Mouse (Mus musculus): ENCODE measurements at regions not wholly inside any gene's neighbourhood (a gene's known extent, or its start where the extent isn't known, plus 50 kb on each side); places are given as distances from the start of the nearest gene placed in this dataset.

DNA sequence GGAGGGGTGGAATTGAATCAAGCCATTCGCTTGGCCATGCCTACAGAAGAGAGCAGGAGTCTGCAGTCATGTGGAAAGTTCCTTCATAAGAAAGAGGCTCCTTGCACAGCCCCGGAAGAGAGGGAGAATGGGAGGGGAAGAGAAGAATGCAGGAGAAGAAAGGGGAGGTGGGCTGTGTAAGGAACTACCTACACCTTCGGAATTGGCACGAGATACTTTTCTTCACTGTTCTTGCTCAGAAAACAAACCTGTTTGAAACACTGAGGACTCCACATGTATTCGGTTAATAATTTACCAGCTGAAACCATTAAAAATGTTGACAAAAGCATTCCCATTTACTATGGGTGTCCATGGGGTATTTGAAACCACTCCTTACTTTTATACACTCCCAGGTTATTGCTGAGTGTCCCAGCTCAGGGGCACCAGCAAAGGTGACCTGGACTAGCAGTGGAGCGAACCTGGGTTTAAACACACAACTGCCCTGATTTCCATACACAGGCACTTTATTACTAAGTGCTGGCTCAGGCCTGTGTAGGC lies 153.4 kb upstream of the Cited2 start:
- ATAC-seq (ENCODE audit: low FRiP score, low read depth), result no peak
- H3K4me1 ChIP-seq, result no peaks in the 10 kb centered on the region
- no peak overlapping the region for H3K9ac ChIP-seq (replicated peaks)
- H3K27ac ChIP-seq (replicated peaks), result no peak overlapping the region
- H3K9me3 ChIP-seq, result no peaks in the 10 kb centered on the region
- no peaks in the 10 kb centered on the region for H3K27me3 ChIP-seq
- 88% methylated on average over 6 of the region's 6 CpGs for WGBS
- H3K36me3 ChIP-seq, result no peaks in the 10 kb centered on the region
- H3K4me2 ChIP-seq (replicated peaks), result no peak overlapping the region
- no peak overlapping the region for H3K4me3 ChIP-seq

DNA sequence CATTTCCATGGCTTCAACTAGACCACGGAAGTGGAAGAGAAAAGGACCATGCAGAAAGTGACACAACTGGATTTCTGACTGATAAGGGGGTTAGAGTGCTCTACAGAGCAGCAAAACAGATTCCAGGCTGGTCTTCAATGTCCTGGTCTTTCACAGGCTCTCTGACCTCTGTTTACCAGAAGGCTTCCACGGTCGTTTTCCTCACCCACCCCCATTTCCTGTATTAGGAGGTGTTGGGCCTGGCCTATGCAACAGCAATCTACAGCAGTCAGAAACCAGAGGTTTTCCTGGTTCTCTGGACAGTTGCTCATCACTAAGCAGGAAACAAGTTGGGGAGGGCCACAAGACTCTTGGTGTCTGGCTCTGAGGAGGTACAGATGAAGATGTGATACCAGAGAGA lies 148.1 kb upstream of the Cited2 start:
- peaks cover 10% of the 10 kb centered on the region for H3K4me1 ChIP-seq
- no peak overlapping the region for H3K9ac ChIP-seq (replicated peaks)
- ATAC-seq (ENCODE audit: low FRiP score, low read depth), result no peak
- whole genome bisulfite sequencing, result 70% methylated on average over 3 of the region's 3 CpGs
- no peaks in the 10 kb centered on the region for H3K36me3 ChIP-seq
- no peak overlapping the region for H3K27ac ChIP-seq (replicated peaks)
- no peaks in the 10 kb centered on the region for H3K9me3 ChIP-seq
- no peak overlapping the region for H3K4me2 ChIP-seq (replicated peaks)
- H3K4me3 ChIP-seq, result no peak overlapping the region
- H3K27me3 ChIP-seq, result no peaks in the 10 kb centered on the region

DNA sequence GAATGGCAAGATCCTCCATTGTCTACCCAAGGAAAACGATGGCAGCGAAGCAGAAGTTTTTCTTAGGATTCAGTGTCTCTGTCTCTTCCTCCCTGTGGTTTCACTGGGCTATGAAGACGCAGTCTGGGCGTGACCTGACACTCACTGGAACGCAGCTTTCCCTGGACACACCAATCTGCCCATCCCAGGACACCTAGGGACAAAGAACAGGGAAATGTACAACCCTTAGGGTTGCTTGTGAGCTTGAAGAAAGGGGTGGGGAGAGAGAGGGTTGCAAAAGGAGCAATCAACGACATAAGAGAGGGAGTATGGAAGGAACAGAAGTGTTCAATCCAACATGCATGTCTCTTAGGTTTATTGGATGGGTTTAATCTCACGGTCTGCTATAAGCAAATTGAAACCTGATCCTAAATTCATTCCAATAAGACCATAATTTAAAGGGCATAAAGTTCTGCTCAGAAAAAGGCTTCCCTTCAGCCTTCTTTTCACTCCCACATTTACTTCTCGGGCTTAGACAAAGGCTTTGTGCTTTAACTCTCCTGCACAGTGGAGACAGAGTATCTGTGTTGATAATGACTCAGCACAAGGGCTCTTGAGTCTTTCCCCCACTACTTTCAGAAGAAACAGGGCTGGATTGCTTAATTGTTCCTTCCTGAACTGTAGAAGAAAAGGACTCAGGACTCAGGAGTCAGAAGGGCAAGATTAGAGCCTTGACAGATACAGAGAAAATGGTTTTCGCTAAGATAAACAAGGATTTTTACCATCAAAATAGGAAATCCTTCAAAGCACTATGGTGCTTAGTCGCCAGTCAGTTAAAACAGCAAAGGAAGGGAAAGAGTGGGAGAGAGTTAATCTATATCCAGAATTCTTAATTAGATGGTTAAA lies 147.3 kb upstream of the Cited2 start:
- ATAC-seq (ENCODE audit: low FRiP score, low read depth), result 0 out of 2 replicates have a peak, but pooled peaks have one; percentile 54
- WGBS, result 40% methylated on average over 10 of the region's 10 CpGs
- Histone ChIP-seq H3K4me1 (peaks cover 10% of the 10 kb centered on the region), H3K9ac (replicated peaks) (no peak overlapping the region), H3K4me3 (no peak overlapping the region), H3K4me2 (replicated peaks) (no peak overlapping the region), H3K36me3 (no peaks in the 10 kb centered on the region), H3K9me3 (no peaks in the 10 kb centered on the region), H3K27me3 (no peaks in the 10 kb centered on the region), H3K27ac (replicated peaks) (no peak overlapping the region)

DNA sequence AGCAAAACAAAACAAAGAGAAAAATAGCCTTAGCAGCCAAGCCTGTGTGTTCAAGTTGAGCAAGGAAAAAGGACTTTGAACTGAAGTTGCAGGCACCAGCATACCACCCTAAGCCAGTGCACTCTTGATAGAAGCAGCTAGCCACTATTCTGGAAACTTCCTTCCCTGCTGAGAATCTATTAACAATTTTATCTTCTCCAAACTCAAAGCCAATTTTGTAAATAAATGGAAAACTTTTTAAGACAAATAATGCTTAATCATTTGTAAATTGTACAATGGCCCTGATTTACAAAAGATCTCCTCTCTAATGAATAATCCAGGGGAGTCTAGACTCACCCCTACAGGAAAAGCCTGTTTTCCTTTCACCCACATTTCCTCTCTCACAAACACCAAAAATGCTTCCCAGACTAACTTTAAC lies 146.7 kb upstream of the Cited2 start:
- H3K4me1 ChIP-seq, result peaks cover 10% of the 10 kb centered on the region
- no peak overlapping the region for H3K4me2 ChIP-seq (replicated peaks)
- no peaks in the 10 kb centered on the region for H3K36me3 ChIP-seq
- H3K9ac ChIP-seq (replicated peaks), result no peak overlapping the region
- H3K4me3 ChIP-seq, result no peak overlapping the region
- H3K9me3 ChIP-seq, result no peaks in the 10 kb centered on the region
- no peaks in the 10 kb centered on the region for H3K27me3 ChIP-seq
- no peak for ATAC-seq (ENCODE audit: low FRiP score, low read depth)
- no peak overlapping the region for H3K27ac ChIP-seq (replicated peaks)

DNA sequence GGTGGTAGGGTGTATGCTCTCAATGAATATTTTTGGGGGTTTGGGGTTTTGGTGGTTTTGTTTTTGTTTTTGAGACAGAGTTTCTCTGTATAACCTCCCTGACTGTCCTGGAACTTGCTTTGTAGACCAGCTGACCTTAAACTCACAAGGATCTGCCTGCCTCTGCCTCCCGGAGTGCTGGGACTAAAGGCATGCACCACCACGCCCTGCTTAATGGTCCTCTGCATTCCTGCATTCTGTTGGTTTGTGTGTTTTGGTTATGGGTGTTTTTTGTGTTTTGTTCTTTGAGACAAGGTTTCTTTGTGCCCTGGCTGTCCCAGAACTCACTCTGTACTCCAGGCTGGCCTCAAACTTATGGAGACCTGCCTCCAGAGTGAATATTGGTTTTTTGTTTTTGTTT lies 143.6 kb upstream of the Cited2 start:
- H3K4me2 ChIP-seq (replicated peaks), result no peak overlapping the region
- peaks cover 10% of the 10 kb centered on the region for H3K4me1 ChIP-seq
- H3K27ac ChIP-seq (replicated peaks), result no peak overlapping the region
- no peak overlapping the region for H3K9ac ChIP-seq (replicated peaks)
- 84% methylated on average over 2 of the region's 2 CpGs for WGBS
- no peaks in the 10 kb centered on the region for H3K27me3 ChIP-seq
- ATAC-seq (ENCODE audit: low FRiP score, low read depth), result no peak
- no peak overlapping the region for H3K4me3 ChIP-seq
- H3K36me3 ChIP-seq, result no peaks in the 10 kb centered on the region
- no peaks in the 10 kb centered on the region for H3K9me3 ChIP-seq

DNA sequence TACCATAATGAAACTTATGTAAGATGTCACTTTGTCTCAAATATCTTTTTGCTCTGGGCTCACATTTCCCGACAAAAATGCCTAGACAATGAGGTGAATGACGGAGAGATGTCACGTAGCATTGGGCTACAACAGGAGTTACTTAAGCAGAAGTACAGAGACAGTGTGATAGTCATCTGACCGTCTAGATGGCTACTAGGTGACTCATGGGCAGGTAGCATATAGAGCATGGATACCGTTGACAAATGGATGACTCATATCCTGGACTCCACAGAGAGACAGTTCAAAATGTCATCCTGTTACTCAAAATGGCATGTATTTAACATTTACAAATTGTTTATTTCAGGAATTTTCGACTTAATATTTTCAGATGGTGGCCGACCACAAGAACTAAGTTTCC lies 138.2 kb upstream of the Cited2 start:
- H3K4me2 ChIP-seq (replicated peaks), result no peak overlapping the region
- H3K9me3 ChIP-seq, result no peaks in the 10 kb centered on the region
- no peaks in the 10 kb centered on the region for H3K36me3 ChIP-seq
- no peak for ATAC-seq (ENCODE audit: low FRiP score, low read depth)
- 89% methylated on average over 7 of the region's 7 CpGs for WGBS
- no peak overlapping the region for H3K27ac ChIP-seq (replicated peaks)
- no peaks in the 10 kb centered on the region for H3K27me3 ChIP-seq
- H3K4me3 ChIP-seq, result no peak overlapping the region
- H3K9ac ChIP-seq (replicated peaks), result no peak overlapping the region
- H3K4me1 ChIP-seq, result no peaks in the 10 kb centered on the region

DNA sequence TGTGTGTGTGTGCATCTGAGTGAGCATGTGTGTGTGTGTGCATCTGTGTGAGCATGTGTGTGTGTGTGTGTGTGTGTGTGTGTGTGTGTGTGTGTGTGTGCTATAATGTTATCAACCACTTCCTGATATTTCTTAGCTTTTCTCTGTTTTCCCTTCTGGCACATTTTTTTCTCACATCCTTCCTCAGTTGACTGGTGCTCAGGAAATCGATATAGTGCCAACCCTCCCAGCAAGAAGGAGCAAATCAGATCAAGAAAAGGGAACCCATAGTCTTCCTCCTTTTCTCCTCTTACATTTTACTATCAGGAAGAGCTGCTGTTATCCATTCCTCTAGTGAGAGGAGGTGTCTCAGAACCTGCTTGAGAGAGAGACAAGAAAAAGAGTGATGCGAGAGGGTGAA lies 136.1 kb upstream of the Cited2 start:
- H3K4me1 ChIP-seq, result no peaks in the 10 kb centered on the region
- H3K9ac ChIP-seq (replicated peaks), result no peak overlapping the region
- no peak overlapping the region for H3K4me3 ChIP-seq
- H3K27ac ChIP-seq (replicated peaks), result no peak overlapping the region
- ATAC-seq (ENCODE audit: low FRiP score, low read depth), result no peak
- H3K4me2 ChIP-seq (replicated peaks), result no peak overlapping the region
- no peaks in the 10 kb centered on the region for H3K36me3 ChIP-seq
- H3K9me3 ChIP-seq, result no peaks in the 10 kb centered on the region
- no peaks in the 10 kb centered on the region for H3K27me3 ChIP-seq
- 90% methylated on average over 2 of the region's 2 CpGs for WGBS

DNA sequence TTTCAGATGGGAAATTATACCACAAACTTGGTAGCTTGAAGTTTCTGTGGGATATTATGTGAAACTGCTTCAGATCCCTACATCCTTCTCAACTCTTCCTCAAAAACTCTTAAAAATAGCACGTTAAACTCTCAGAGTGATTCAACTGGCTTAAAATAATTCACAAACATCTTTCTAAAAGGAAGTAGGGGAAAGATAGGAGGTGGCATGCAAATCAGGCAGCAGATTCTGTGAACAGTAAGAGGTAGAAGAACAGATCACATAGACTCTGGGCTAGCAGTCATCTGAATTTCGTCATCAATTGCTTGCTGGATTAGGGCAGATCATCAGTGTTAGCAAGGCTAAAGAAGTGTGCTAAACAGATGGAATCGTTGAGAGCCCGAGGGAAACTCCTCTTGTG lies 133.9 kb upstream of the Cited2 start:
- no peaks in the 10 kb centered on the region for H3K4me1 ChIP-seq
- H3K27ac ChIP-seq (replicated peaks), result no peak overlapping the region
- no peaks in the 10 kb centered on the region for H3K9me3 ChIP-seq
- H3K9ac ChIP-seq (replicated peaks), result no peak overlapping the region
- H3K4me2 ChIP-seq (replicated peaks), result no peak overlapping the region
- WGBS, result 81% methylated on average over 4 of the region's 4 CpGs
- no peak for ATAC-seq (ENCODE audit: low FRiP score, low read depth)
- H3K36me3 ChIP-seq, result no peaks in the 10 kb centered on the region
- H3K27me3 ChIP-seq, result no peaks in the 10 kb centered on the region
- no peak overlapping the region for H3K4me3 ChIP-seq

DNA sequence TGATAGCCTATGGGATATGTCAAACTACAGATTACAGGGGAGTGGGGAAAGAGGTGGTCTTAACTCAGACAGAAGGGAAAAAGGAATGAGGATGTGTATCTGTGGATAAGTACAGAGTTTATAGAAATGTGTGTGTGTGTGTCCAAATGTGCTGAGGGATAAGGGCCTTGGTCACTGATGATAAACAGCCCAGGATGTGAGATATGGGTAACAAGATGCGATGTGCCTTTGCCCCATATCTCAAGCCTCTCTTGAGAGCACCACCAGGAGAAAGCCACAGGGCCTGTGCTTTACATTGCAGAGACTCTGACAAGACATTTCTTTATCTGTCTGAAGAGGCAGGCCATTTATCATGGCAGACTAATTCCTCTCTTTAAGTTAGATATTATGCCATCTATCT lies 132.8 kb upstream of the Cited2 start:
- Histone ChIP-seq H3K9ac (replicated peaks) (no peak overlapping the region), H3K36me3 (no peaks in the 10 kb centered on the region), H3K9me3 (no peaks in the 10 kb centered on the region), H3K4me1 (no peaks in the 10 kb centered on the region), H3K4me2 (replicated peaks) (no peak overlapping the region), H3K4me3 (no peak overlapping the region), H3K27ac (replicated peaks) (no peak overlapping the region), H3K27me3 (no peaks in the 10 kb centered on the region)
- WGBS, result 84% methylated on average over 1 of the region's 1 CpGs
- ATAC-seq (ENCODE audit: low FRiP score, low read depth), result no peak

DNA sequence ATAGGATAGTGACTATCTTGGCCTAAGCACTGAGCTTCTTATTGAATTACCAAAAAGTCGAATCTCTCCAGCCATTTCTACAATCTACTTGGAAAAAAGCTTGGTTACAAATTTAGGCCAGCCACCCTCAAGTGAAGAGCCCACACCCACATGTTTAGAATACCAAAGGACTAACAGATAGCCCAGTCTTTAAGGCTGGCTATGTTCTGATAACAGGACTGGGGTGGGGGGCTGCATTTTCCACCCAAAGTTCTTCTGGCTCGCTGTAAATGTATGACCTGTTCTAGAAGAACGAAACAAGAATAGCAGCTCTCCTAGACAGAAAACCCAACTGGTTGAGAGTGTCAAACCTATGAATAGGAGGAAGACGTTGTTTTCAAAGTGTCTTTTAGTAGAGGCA lies 130.6 kb upstream of the Cited2 start:
- Histone ChIP-seq H3K9ac (replicated peaks) (no peak overlapping the region), H3K27ac (replicated peaks) (no peak overlapping the region), H3K9me3 (no peaks in the 10 kb centered on the region), H3K36me3 (no peaks in the 10 kb centered on the region), H3K27me3 (no peaks in the 10 kb centered on the region), H3K4me3 (no peak overlapping the region), H3K4me2 (replicated peaks) (no peak overlapping the region), H3K4me1 (no peaks in the 10 kb centered on the region)
- ATAC-seq (ENCODE audit: low FRiP score, low read depth), result no peak
- 90% methylated on average over 4 of the region's 4 CpGs for whole genome bisulfite sequencing

DNA sequence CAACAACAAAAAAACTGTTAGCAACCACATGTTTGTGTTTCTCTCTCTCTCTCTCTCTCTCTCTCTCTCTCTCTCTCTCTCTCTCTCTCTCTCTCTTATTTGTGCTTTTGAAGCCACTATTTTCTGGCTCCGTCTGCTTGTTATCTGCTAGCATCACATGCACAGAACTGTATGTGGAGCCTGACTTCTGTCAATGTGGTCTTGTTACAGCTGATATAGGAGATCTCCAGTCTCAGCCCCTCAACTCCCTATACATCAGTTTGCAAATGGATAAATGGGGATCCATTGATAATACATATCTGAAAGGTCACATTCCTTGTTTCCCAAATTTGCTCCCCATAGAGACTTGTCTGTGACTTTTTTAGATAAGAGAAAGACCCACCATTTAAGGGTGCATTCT lies 126.9 kb upstream of the Cited2 start:
- Histone ChIP-seq H3K27ac (replicated peaks) (no peak overlapping the region), H3K9me3 (no peaks in the 10 kb centered on the region), H3K36me3 (no peaks in the 10 kb centered on the region), H3K9ac (replicated peaks) (no peak overlapping the region), H3K27me3 (no peaks in the 10 kb centered on the region), H3K4me1 (0 out of 2 replicates have a peak, but pooled peaks cover 9% of the 10 kb centered on the region), H3K4me2 (replicated peaks) (no peak overlapping the region), H3K4me3 (no peak overlapping the region)
- no peak for ATAC-seq (ENCODE audit: low FRiP score, low read depth)
- WGBS, result 73% methylated on average over 1 of the region's 1 CpGs

DNA sequence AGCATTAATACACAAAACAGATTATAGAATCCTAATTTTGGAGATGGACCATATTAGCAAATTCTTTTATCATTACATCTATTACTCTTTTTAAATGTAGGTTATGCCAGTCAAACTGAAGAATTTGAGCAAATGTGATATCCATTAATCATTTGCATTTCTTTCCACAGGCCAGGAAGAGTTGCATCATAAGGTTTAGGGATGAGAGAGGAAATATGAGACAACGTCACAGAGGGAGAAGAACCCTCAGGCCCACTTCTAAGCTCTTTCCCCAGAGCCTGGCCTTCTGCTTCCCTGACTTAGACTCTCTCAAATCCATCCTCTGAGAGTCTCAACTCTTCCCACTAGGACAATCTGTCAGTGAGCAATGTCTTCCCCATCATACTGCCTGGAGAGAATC lies 126.3 kb upstream of the Cited2 start:
- 81% methylated on average over 1 of the region's 1 CpGs for WGBS
- Histone ChIP-seq H3K36me3 (no peaks in the 10 kb centered on the region), H3K27me3 (no peaks in the 10 kb centered on the region), H3K4me3 (no peak overlapping the region), H3K4me2 (replicated peaks) (no peak overlapping the region), H3K9me3 (no peaks in the 10 kb centered on the region), H3K27ac (replicated peaks) (no peak overlapping the region), H3K9ac (replicated peaks) (no peak overlapping the region), H3K4me1 (0 out of 2 replicates have a peak, but pooled peaks cover 9% of the 10 kb centered on the region)
- no peak for ATAC-seq (ENCODE audit: low FRiP score, low read depth)
